Mouse (Mus musculus) erythroblast, embryonic 14.5 days (primary cell): ENCODE data around the gene Slc7a1. TPM values are rescaled to one million over a fixed set of nuclear protein-coding genes. Genes with fewer than 3 reads are reported as not detected.

ENCODE experiments used
- H3K27me3 ChIP-seq: 2 replicates; pipeline ENCODE4 v1.6.1; 2012; ENCODE audit warnings: inconsistent platforms; ENCODE audit not compliant: control insufficient read depth
- H3K36me3 ChIP-seq: 2 replicates; pipeline ENCODE4 v1.6.1; 2012; ENCODE audit warnings: mild to moderate bottlenecking, inconsistent platforms; ENCODE audit not compliant: control insufficient read depth
- H3K4me1 ChIP-seq: 2 replicates; pipeline ENCODE4 v1.6.1; 2012; ENCODE audit warnings: inconsistent platforms; ENCODE audit not compliant: control insufficient read depth
- H3K4me3 ChIP-seq: replicated peaks from 2 replicates; pipeline ENCODE3; 2012; ENCODE audit warnings: moderate library complexity, mild to moderate bottlenecking, inconsistent platforms
- H3K9me3 ChIP-seq: 2 replicates; pipeline ENCODE4 v1.6.1; 2012; ENCODE audit warnings: low read length, inconsistent platforms, mixed read lengths; ENCODE audit not compliant: control insufficient read depth
- GATA1 ChIP-seq: IDR thresholded peaks from 2 replicates; pipeline ENCODE4 v1.6.1; 2012; ENCODE audit warnings: low read length, inconsistent platforms, mixed read lengths
- TAL1 ChIP-seq: IDR thresholded peaks from 3 replicates; pipeline ENCODE4 v1.6.1; 2012; ENCODE audit warnings: low read length, inconsistent platforms, mixed read lengths
- polyA plus RNA-seq: library from polyadenylated mRNA; stranded (reverse); fragments of >175 nt; gene quantifications from 2 replicates; pipeline ENCODE4 v1.2.3, GENCODE M21; 2012

Gene Slc7a1
- polyA plus RNA-seq, 1 experiment = 0.89 TPM

DNA sequence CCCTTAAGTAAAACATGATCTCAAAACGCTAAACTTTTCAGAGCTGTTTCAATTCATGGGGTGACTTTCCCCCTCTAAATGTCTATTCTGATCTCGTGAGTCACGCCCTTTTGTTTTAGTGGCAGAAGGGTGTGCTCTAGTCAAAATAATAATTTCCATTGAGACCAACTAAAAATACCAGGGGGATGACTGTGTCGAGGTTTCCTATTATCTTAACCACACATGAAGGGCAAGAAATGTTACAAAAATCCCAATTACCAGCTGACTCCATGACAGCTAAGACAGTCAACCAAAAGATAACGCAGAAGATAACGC is 1.3 kb downstream of the Slc7a1 start:
- Histone ChIP-seq H3K4me1 (peaks cover 49% of the 10 kb centered on the region), H3K4me3 (peak overlapping the region; percentile 98), H3K27me3 (peaks cover 17% of the 10 kb centered on the region), H3K36me3 (peaks cover 44% of the 10 kb centered on the region), H3K9me3 (no peaks in the 10 kb centered on the region)
- TF ChIP-seq GATA1 (peak; percentile 61), TAL1 (no peak)

DNA sequence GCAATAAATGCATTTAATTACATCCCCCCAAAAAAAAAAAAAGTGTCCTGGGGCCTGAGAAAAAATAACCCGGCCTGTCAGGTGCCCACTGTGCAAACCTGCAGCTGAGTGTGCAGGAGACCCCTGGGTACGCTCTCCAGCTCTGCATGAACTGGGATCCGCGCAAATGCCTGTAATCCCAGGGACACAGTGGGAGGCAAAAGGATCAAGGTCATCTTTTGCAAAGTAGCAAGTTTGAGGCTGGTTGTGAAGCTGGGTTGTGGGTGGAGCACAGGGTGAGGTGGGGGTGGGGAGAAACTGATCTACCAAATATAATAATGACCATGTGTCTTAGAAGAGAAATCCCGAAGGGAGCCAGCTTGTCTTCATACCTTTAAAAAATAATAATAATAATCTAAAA is 1.8 kb downstream of the Slc7a1 start:
- H3K36me3 ChIP-seq = peaks cover 49% of the 10 kb centered on the region
- peaks cover 17% of the 10 kb centered on the region for H3K27me3 ChIP-seq
- peaks cover 49% of the 10 kb centered on the region for H3K4me1 ChIP-seq
- no peaks in the 10 kb centered on the region for H3K9me3 ChIP-seq
- H3K4me3 ChIP-seq = peak overlapping the region; percentile 98
- TF ChIP-seq TAL1 = no peak
- TF ChIP-seq GATA1 = no peak

DNA sequence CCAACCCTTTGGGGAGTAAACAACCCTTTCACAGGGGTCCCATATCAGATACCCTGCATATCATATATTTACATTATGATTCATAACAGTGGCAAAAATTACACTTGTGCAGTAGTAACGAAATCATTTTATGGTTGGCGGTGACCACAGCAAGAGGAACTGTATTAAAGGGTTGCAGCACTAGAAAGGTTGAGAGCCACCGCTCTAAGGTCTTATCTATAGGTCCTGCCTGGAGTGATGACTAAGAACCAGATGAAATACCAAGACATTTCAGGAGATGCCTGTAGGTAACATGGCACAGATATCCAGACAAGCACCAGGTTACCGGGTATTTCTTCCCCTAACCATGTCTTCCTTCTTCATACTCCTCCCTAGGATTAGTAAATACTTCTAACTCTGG is 2.3 kb downstream of the Slc7a1 start:
- no peak for TF ChIP-seq GATA1
- no peak for TF ChIP-seq TAL1
- Histone ChIP-seq H3K36me3 (peaks cover 54% of the 10 kb centered on the region), H3K4me3 (peak overlapping the region; percentile 98), H3K9me3 (no peaks in the 10 kb centered on the region), H3K27me3 (peaks cover 17% of the 10 kb centered on the region), H3K4me1 (peaks cover 49% of the 10 kb centered on the region)

DNA sequence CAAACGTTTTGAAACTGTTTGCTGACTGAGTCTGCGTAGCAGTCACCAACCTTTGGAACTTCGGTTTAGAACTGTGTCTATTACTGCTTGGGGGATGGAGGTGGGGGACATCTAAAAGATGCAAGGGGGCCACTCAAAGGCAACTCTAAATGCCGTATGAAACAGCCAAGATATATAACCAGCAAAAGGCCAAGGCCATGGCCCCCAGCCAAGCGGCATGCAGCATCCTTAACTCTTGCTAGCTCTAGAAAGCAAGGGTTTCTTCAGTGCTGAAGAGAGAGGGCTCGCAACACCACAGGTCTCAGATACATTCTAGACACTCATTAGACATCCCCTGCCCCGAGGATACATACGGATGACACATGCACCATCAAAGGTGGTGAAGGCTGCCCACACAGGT is 6.4 kb downstream of the Slc7a1 start:
- Histone ChIP-seq H3K36me3 (peaks cover 91% of the 10 kb centered on the region), H3K4me1 (peaks cover 49% of the 10 kb centered on the region), H3K27me3 (no peaks in the 10 kb centered on the region), H3K9me3 (peaks cover 1% of the 10 kb centered on the region), H3K4me3 (no peak overlapping the region)
- TF ChIP-seq GATA1 = no peak
- TF ChIP-seq TAL1 = no peak

DNA sequence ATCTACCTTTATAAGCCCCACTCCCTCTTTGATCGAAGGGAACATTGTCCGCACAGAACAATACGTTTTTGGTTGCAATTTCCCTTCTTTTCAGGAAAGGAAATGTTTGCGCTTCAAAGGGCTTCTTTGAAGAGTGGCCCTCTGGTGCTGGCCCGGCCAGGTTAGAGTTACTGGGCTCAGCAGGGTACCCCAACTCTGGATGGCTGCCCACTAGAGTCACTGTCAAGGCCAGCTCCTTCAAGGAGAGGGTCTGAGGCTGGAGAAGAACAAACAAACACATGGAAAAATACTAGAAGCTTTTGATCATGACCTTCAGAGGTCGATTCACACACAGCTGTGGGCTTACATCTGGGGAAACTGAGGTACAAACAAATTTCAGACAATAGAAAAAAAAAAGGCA is 6.9 kb downstream of the Slc7a1 start:
- H3K36me3 ChIP-seq = peaks cover 94% of the 10 kb centered on the region
- H3K4me3 ChIP-seq = no peak overlapping the region
- H3K27me3 ChIP-seq = no peaks in the 10 kb centered on the region
- H3K9me3 ChIP-seq = peaks cover 6% of the 10 kb centered on the region
- TF ChIP-seq TAL1 = no peak
- TF ChIP-seq GATA1 = no peak
- H3K4me1 ChIP-seq = peaks cover 48% of the 10 kb centered on the region

DNA sequence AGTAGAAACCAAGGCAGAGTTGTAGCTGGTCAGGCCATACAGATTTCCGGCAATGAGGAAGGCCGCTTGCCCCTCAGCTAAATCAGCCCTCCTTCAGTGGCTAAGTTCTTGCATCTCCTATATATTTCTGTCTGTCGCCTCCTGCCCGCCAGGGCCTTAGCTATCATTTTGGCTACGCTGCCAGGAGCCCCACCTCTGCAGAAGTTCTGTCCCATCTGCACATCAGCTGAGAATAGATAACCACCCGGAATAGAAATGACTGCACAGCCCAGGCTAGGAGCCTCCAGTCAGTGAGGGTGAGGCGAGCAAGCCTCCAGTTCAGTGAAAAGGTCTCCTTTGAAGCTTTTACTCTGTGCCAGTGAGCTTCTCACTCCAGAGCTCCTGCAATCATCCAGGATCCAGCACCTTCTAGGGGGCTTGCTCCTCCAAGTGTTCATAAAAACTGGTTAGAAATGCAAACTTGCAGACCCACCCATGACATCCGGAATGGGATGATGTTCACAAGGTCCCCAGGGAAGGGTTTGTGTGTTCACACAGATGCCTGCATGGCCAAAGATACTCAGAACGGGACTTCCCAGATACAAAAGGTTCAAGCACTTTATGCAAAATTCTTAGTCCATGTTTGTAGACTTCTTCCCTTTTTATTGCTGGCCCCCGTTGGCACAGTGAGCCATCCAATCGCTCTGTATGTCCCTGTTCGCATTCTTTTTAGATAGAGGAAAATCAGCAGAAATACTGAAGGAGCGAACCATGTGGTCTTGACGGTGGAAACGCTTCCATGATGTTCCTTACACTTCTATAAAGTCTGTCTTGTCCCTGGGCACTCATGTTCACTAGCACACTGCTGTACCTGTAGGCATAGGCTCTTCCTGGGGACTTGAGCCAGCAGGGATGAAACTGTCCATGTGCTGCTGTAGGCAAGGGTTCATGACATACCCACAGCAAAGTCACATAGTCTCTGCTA is 10.4 kb downstream of the Slc7a1 start:
- Histone ChIP-seq H3K4me3 (peak overlapping the region; percentile 26), H3K27me3 (no peaks in the 10 kb centered on the region), H3K4me1 (peaks cover 33% of the 10 kb centered on the region), H3K36me3 (peaks cover 92% of the 10 kb centered on the region), H3K9me3 (peaks cover 7% of the 10 kb centered on the region)
- TF ChIP-seq GATA1 (no peak), TAL1 (peak; percentile 34; the same call in 2 of the 3 replicates)

DNA sequence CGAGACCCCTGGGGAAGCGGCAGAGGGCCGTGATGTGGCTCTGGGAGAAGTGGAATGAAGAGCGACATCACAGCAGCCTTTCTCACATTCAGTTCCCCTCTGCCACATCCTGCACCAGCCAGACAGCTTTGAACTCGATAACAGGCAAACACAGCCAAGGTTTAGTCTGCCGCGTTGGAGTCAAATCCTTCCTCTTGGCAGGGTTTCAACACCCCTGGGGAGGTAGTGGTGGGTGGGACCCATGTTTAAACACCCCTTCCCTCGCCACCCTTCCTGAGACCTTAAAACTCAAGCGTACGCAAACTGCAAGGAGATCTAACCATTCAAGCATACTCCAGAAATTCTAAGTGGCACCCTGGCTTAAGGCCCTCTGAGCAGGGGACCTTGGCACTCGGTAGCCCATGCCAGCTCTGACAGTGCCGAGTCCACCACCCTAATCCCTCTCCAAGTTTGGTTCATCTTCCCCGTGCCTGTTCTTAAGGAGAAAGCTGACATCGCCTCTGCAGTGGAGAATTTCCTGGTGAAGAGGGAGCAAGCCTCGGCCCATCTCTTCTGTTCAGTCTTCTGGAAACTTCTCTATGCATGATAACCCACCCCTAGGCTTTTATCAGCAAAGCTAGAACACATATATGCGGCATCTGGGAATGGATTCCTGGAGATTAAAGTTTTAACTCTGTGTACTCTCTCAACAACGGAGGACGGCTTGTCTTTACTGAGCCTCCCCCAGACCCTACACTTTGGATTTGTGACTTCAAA is 11.3 kb downstream of the Slc7a1 start:
- Histone ChIP-seq H3K4me3 (peak overlapping the region; percentile 26), H3K36me3 (peaks cover 92% of the 10 kb centered on the region), H3K27me3 (no peaks in the 10 kb centered on the region), H3K4me1 (peaks cover 33% of the 10 kb centered on the region), H3K9me3 (peaks cover 7% of the 10 kb centered on the region)
- TF ChIP-seq TAL1 (no peak), GATA1 (no peak)

DNA sequence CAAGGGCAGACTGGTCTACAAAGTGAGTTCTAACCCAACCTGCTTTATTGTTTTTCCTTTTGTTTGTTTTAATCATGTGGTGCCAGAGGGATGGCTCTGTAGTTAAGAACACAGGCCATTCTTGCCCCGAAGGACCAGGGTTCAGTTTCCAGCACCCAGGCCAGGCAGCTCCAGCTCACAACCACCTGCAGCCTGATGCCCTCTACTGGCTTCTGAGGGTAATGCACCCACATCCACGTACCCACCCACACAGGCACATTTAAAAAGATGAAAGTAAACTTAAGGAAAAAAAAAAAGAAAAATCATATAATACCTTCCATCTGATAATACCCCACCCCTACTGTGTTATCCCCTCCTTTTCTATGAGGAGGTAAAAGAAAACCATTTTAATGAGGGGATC is 11.9 kb downstream of the Slc7a1 start:
- no peak for TF ChIP-seq TAL1
- TF ChIP-seq GATA1 = no peak
- peaks cover 33% of the 10 kb centered on the region for H3K4me1 ChIP-seq
- peaks cover 7% of the 10 kb centered on the region for H3K9me3 ChIP-seq
- H3K36me3 ChIP-seq = peaks cover 92% of the 10 kb centered on the region
- no peak overlapping the region for H3K4me3 ChIP-seq
- H3K27me3 ChIP-seq = no peaks in the 10 kb centered on the region

DNA sequence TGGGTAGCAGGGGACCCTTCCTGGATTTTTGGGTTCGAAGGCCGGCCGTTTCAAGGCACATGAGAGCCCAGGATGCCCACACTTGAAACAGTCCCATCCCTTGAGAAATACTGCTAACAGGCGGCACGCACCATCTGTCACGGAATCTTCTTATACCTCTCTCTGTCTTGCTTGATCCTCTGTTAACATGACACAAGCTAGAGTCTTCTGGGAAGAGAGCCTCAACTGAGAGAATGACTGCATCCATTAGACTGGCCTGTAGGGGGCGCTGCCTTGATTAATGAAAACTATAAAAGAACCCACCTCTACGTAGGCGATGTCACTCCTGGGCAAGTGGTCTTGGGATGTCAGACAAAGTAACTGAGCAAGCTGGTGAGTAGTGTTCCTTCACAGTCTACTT is 13.2 kb downstream of the Slc7a1 start:
- peaks cover 30% of the 10 kb centered on the region for H3K4me1 ChIP-seq

More for the DNA sequence above, 13.2 kb downstream of the Slc7a1 start:
- no peak for TF ChIP-seq TAL1
- TF ChIP-seq GATA1 = no peak
- H3K36me3 ChIP-seq = peaks cover 90% of the 10 kb centered on the region
- no peaks in the 10 kb centered on the region for H3K27me3 ChIP-seq
- peaks cover 7% of the 10 kb centered on the region for H3K9me3 ChIP-seq
- H3K4me3 ChIP-seq = no peak overlapping the region
